Mouse (Mus musculus) C3H10T1/2 (cell line): ENCODE measurements around the gene Spen. TPM values are rescaled to one million over a fixed set of nuclear protein-coding genes. Genes with fewer than 3 reads are reported as not detected.

Experiments used
- polyA plus RNA-seq, 2 experiments: library from polyadenylated mRNA; unstranded; fragments of >200 nt; fragmentation: generic; extraction: Trizol; gene quantifications; one replicate each; pipeline ENCODE4 v1.2.1; 2012; ENCODE audit warnings: missing spikeins in 2 of 2

The Spen gene
- 10 to 100 TPM in 1 of 2 experiments, 1 to 10 TPM in 1; 1.1 to 11.3 TPM for polyA plus RNA-seq

DNA sequence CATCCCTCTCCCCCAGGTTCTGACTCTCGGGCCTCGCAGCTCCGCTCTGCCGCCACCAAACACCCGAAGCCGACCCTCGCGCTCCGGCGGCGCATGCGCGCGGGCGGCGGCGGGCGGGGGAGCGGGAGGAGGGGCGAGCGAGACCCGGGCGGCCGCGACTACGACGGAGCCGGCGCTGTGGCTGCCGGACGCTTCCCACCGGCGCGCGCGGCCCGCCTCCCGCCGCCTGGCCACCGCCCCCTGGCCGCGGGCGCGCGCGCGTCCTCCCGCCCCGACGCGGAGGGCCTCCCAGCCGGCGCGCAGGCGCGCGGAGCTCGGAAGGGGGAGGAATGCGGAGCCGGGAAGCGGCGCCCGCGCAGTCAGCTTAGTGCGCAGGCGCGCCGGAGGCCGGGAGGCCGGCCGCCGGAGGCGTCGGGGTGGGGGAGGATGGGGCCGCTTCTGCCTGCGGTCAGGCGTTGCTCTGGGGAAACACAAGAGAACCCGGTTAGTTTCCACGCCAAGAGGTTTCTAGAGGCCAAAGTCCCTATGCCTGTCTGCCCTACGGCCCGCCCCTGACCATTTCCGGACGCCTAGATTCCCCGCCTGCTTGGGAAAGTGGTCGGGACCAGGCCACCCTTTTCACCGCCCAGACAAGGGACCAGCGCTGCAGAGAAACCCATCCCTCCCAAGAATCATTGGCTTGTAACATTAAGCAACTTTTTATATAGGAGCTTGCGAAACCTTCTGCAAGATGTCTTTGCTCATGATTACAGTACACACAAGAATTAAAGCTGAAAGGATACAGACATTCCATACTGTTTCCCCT, at the start of gene Spen:
Gene Spen (minus strand): TSS at position 190 of the 805 bp plus-strand sequence.

GRCm38 (mm10) chr4:141444451-141445327, 93.7 kb downstream of the Spen start, which contains the start of gene Zbtb17:
Gene Zbtb17, plus strand, starts transcription at chr4:141444654.

GRCm38 (mm10) chr4:141435974-141436373, 102.4 kb downstream of the Spen start, which contains the start of gene Srarp:
Gene Srarp, minus strand, starts transcription at chr4:141436105.

DNA sequence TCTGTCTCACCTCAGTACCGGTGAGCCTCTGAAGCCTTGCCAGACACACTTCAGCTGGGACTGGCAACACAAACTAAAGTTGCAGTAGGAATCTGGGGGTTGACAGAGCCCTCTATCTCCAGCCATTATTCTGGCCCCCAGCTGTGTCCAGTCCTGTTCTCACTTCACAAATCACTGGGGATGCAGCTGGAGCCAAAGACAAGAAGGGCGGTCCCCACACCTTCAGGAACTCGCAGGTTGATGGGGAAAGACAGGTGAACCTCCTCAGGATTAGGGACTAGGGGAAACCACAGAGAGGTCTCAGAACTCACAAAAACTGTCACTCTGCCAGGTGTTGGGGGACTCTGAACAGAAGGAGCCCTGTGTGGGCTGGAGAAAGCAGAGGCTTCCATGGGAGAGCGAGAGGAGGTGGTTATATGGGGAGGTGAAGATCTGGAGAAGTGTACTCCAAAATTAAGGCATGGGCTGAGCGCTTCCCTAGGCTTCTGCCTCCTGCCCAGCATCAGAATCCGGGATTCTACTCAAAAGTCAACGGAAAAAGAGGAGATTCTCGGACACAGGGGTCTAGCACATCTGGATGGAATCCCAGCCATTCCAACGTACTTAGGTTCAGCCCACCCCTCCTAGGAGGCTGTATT, 118.1 kb downstream of the Spen start, which contains the start of gene Hspb7:
Gene Hspb7 (plus strand): TSS at position 588 of the 638 bp plus-strand sequence.

Other genes with a start within 250 kb of the Spen start
- gene Epha2, start 237.4 kb downstream of the Spen start, polyA plus RNA-seq, result 10 to 100 TPM; 13.2 to 14.1 TPM
- gene Fam131c, start 170.4 kb downstream of the Spen start, polyA plus RNA-seq, result under 1 TPM; 0.02 to 0.85 TPM
- gene Clcnka, start 139.9 kb downstream of the Spen start, polyA plus RNA-seq, result not detected
- under 1 TPM; 0.05 TPM for gene Clcnkb, start 122.6 kb downstream of the Spen start, polyA plus RNA-seq
- gene Hspb7, start 117.8 kb downstream of the Spen start, polyA plus RNA-seq, result under 1 TPM; 0.17 to 0.20 TPM
- not detected for gene Srarp, start 102.5 kb downstream of the Spen start, polyA plus RNA-seq
- gene Zbtb17, start 93.9 kb downstream of the Spen start, polyA plus RNA-seq, result 10 to 100 TPM; 17.6 to 22.3 TPM
- gene Fblim1, start 67.5 kb upstream of the Spen start, polyA plus RNA-seq, result 10 to 100 TPM; 11.7 to 20.0 TPM
- gene Tmem82, start 80.0 kb upstream of the Spen start, polyA plus RNA-seq, result under 1 TPM; 0.07 to 0.98 TPM
- gene Slc25a34, start 85.2 kb upstream of the Spen start, polyA plus RNA-seq, result 1 to 10 TPM in 1 of 2 experiments, under 1 TPM in 1; 0.83 to 3.1 TPM
- 10 to 100 TPM in 1 of 2 experiments, 1 to 10 TPM in 1; 8.2 to 16.1 TPM for gene Plekhm2, start 126.3 kb upstream of the Spen start, polyA plus RNA-seq
- 1 to 10 TPM in 1 of 2 experiments, under 1 TPM in 1; 0.56 to 4.0 TPM for gene Rsc1a1, start 147.0 kb upstream of the Spen start, polyA plus RNA-seq
- 1 to 10 TPM; 1.1 to 5.7 TPM for gene Ddi2, start 184.8 kb upstream of the Spen start, polyA plus RNA-seq
- gene Agmat, start 208.1 kb upstream of the Spen start, polyA plus RNA-seq, result under 1 TPM; 0.08 to 0.19 TPM